Mouse (Mus musculus) liver, embryonic 14.5 days (tissue): Measurements from ENCODE around the gene Lhx4.

Experiments used
- CTCF ChIP-seq: IDR thresholded peaks from 2 replicates; pipeline ENCODE4 v1.5.1; 2016; ENCODE audit warnings: antibody characterized with exemption, low read depth, control low read depth
- EP300 ChIP-seq: IDR thresholded peaks from 2 replicates; pipeline ENCODE4 v1.6.1; 2016; ENCODE audit warnings: antibody characterized with exemption, low read depth

- TF ChIP-seq EP300 (no peak), CTCF (no peak)
Measured at GRCm38 (mm10) chr1:155725876-155726275, 25.6 kb downstream of the Lhx4 start.
